Mouse (Mus musculus) WW6 (cell line): Measurements from ENCODE around the gene Add2.

Experiments
- DNase-seq: peaks from one replicate; pipeline ENCODE4 v3.0.0-alpha.2; 2013; ENCODE audit warnings: low read depth, low spot score

Gene Add2

GRCm38 (mm10) chr6:86078361-86079010, 50.0 kb downstream of the Add2 start:
- DNase-seq, result no peak

GRCm38 (mm10) chr6:86079323-86079722, 50.8 kb downstream of the Add2 start:
- no peak for DNase-seq

GRCm38 (mm10) chr6:86085518-86085917, 57.0 kb downstream of the Add2 start:
- no peak for DNase-seq

GRCm38 (mm10) chr6:86086851-86087571, 58.5 kb downstream of the Add2 start:
- no peak for DNase-seq

GRCm38 (mm10) chr6:86087813-86088212, 59.3 kb downstream of the Add2 start:
- no peak for DNase-seq

GRCm38 (mm10) chr6:86094202-86094838, 65.8 kb downstream of the Add2 start:
- DNase-seq, result no peak

- no peak for DNase-seq
Measured at GRCm38 (mm10) chr6:86095518-86095917, 67.0 kb downstream of the Add2 start.

GRCm38 (mm10) chr6:86096733-86097132, 68.3 kb downstream of the Add2 start:
- no peak for DNase-seq

- DNase-seq, result no peak
Measured at GRCm38 (mm10) chr6:86097155-86097554, 68.7 kb downstream of the Add2 start.

GRCm38 (mm10) chr6:86099003-86099402, 70.5 kb downstream of the Add2 start:
- no peak for DNase-seq

- DNase-seq, result no peak
Measured at GRCm38 (mm10) chr6:86101451-86101850, 73.0 kb downstream of the Add2 start.

- no peak for DNase-seq
Measured at GRCm38 (mm10) chr6:86102874-86103273, 74.4 kb downstream of the Add2 start.

GRCm38 (mm10) chr6:86103614-86104013, 75.1 kb downstream of the Add2 start:
- DNase-seq, result no peak

GRCm38 (mm10) chr6:86104719-86105118, 76.2 kb downstream of the Add2 start:
- no peak for DNase-seq

GRCm38 (mm10) chr6:86106045-86106444, 77.6 kb downstream of the Add2 start:
- no peak for DNase-seq

- no peak for DNase-seq
Measured at GRCm38 (mm10) chr6:86107101-86107500, 78.6 kb downstream of the Add2 start.

- DNase-seq, result no peak
Measured at GRCm38 (mm10) chr6:86115843-86116242, 87.4 kb downstream of the Add2 start.

- no peak for DNase-seq
Measured at GRCm38 (mm10) chr6:86123057-86123456, 94.6 kb downstream of the Add2 start.

GRCm38 (mm10) chr6:86125761-86126160, 97.3 kb downstream of the Add2 start:
- no peak for DNase-seq

- no peak for DNase-seq
Measured at GRCm38 (mm10) chr6:86126953-86127581, 98.6 kb downstream of the Add2 start.

- no peak for DNase-seq
Measured at GRCm38 (mm10) chr6:86128504-86128903, 100.0 kb downstream of the Add2 start.

- no peak for DNase-seq
Measured at GRCm38 (mm10) chr6:86129872-86130498, 101.5 kb downstream of the Add2 start.
